Mouse (Mus musculus): ENCODE measurements at regions not wholly inside any gene's neighbourhood (a gene's known extent, or its start where the extent isn't known, plus 50 kb on each side); places are given as distances from the start of the nearest gene placed in this dataset.

DNA sequence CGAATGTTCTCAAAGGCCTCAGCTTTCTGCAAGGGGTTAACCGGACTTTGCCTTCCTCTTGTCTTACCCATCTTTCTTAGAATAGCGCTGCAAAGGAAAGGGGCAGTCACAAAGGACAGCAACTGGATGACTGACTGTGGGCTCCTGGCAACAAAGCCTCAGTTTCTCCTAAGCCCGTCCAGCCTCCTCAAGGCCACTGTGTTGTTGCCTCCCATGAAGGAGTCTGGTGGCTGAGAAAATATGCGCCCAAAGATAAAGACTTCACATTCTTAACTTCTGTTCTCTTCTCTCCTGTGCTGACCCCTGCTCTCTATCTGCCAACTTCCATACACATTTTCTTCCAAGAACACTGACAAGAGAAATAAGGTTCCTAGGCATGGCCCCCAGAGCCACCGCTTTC, 76.3 kb upstream of the Otud4 start:
- TF ChIP-seq CTCF (IDR thresholded peaks at IDR 0.05; ENCODE audit: insufficient read depth, low read length), result no peak
- TF ChIP-seq POLR2A (IDR thresholded peaks at IDR 0.05; ENCODE audit: borderline replicate concordance, extremely low read depth, low read depth, low read length), result no peak

Data from lung, adult 2 months (tissue).